Mouse (Mus musculus) G1E (cell line): Measurements from ENCODE around the gene Prcd. TPM values are rescaled to one million over a fixed set of nuclear protein-coding genes. Genes with fewer than 3 reads are reported as not detected.
A peak's percentile ranks its signal among the peaks of the same experiment; 100 is the strongest.

Experiments
- ATAC-seq: 2 replicates; pipeline ENCODE4 v1.8.0; 2016; ENCODE audit warnings: mild to moderate bottlenecking; ENCODE audit not compliant: insufficient number of reproducible peaks, poor library complexity, low FRiP score, severe bottlenecking; ENCODE audit errors: extremely low read depth
- DNase-seq: peaks from one replicate; pipeline ENCODE4 v3.0.0; 2012; ENCODE audit warnings: low spot score
- H3K27me3 ChIP-seq: 2 replicates; pipeline ENCODE4 v1.6.1; 2012; ENCODE audit warnings: mild to moderate bottlenecking, low read length, inconsistent platforms; ENCODE audit not compliant: insufficient read depth
- H3K36me3 ChIP-seq: replicated peaks from 2 replicates; pipeline ENCODE3; 2012; ENCODE audit warnings: mild to moderate bottlenecking, inconsistent platforms
- H3K4me1 ChIP-seq: 2 replicates; pipeline ENCODE4 v1.6.1; 2012; ENCODE audit warnings: low read depth, low read length, inconsistent platforms, mixed read lengths; ENCODE audit not compliant: insufficient read depth
- H3K4me3 ChIP-seq: 2 replicates; pipeline ENCODE4 v1.5.1; 2012; ENCODE audit warnings: low read depth, mild to moderate bottlenecking, inconsistent platforms, low read length, moderate library complexity, mixed read lengths
- H3K9me3 ChIP-seq: replicated peaks from 2 replicates; pipeline ENCODE4 v1.6.1; 2012; ENCODE audit warnings: inconsistent platforms
- CTCF ChIP-seq: IDR thresholded peaks from 2 replicates; pipeline ENCODE4 v1.5.1; 2012; ENCODE audit warnings: low read depth, low read length, inconsistent platforms, mixed read lengths
- GATA1 ChIP-seq: IDR thresholded peaks from 2 replicates; pipeline ENCODE4 v1.6.1; 2012; ENCODE audit warnings: borderline replicate concordance, low read length, inconsistent platforms, mixed read lengths
- GATA2 ChIP-seq: IDR thresholded peaks from 2 replicates; pipeline ENCODE4 v1.6.1; 2012; ENCODE audit warnings: low read depth, low read length, inconsistent platforms, borderline replicate concordance
- POLR2AphosphoS5 ChIP-seq: IDR thresholded peaks from 2 replicates; pipeline ENCODE4 v1.6.1; 2012; ENCODE audit warnings: low read depth, low read length, inconsistent platforms; ENCODE audit not compliant: insufficient replicate concordance
- TAL1 ChIP-seq: conservative IDR thresholded peaks from 2 replicates; pipeline ENCODE4 v1.6.1; 2012; ENCODE audit warnings: low read depth, low read length, inconsistent platforms, mixed read lengths
- polyA plus RNA-seq: library from polyadenylated mRNA; stranded (reverse); fragments of >175 nt; gene quantifications from 2 replicates; pipeline ENCODE4 v1.2.3, GENCODE M21; 2012
- total RNA-seq, 2 experiments: library from RNA; stranded (forward) in 1 of 2; stranded (reverse) in 1 of 2; fragments of 200-1000 nt in 1 of 2; fragments of >200 nt in 1 of 2; fragmentation: Nextera tagmentation in 1 of 2; gene quantifications; 2 replicates each; pipeline ENCODE4 v1.2.3; 2014 to 2017

The Prcd gene
- total and polyA plus RNA-seq, 3 experiments = 1.5 to 3.2 (median 2.6) TPM

GRCm38 (mm10) chr11:116658238-116658637, 4.9 kb downstream of the Prcd start:
- H3K9me3 ChIP-seq = peaks cover 4% of the 10 kb centered on the region; the same call in 1 of the 2 replicates
- DNase-seq (no peak), ATAC-seq (no peak)
- peak overlapping the region; percentile 69; the same call in 1 of the 2 replicates for H3K4me3 ChIP-seq
- H3K36me3 ChIP-seq = no peaks in the 10 kb centered on the region
- H3K4me1 ChIP-seq = peaks cover 76% of the 10 kb centered on the region
- no peak for TF ChIP-seq POLR2AphosphoS5
- peaks cover 38% of the 10 kb centered on the region for H3K27me3 ChIP-seq

GRCm38 (mm10) chr11:116659027-116659621, 5.8 kb downstream of the Prcd start:
- H3K27me3 ChIP-seq = peaks cover 38% of the 10 kb centered on the region
- H3K36me3 ChIP-seq = no peaks in the 10 kb centered on the region
- no peak for ATAC-seq
- H3K4me1 ChIP-seq = peaks cover 78% of the 10 kb centered on the region
- DNase-seq = no peak
- no peak for TF ChIP-seq TAL1
- TF ChIP-seq GATA2 = no peak
- TF ChIP-seq GATA1 = no peak
- no peak for TF ChIP-seq POLR2AphosphoS5
- TF ChIP-seq CTCF = no peak
- no peak overlapping the region for H3K4me3 ChIP-seq
- H3K9me3 ChIP-seq = no peaks in the 10 kb centered on the region

- Histone ChIP-seq H3K27me3 (peaks cover 33% of the 10 kb centered on the region), H3K4me3 (no peak overlapping the region), H3K4me1 (peaks cover 78% of the 10 kb centered on the region), H3K36me3 (no peaks in the 10 kb centered on the region), H3K9me3 (no peaks in the 10 kb centered on the region)
- TF ChIP-seq POLR2AphosphoS5 = no peak
- TF ChIP-seq GATA1 = no peak
- TF ChIP-seq GATA2 = no peak
- no peak for TF ChIP-seq TAL1
- TF ChIP-seq CTCF = no peak
- no peak for DNase-seq
- ATAC-seq = no peak
Observed at GRCm38 (mm10) chr11:116660181-116660580, 6.8 kb downstream of the Prcd start.

- no peak for ATAC-seq
- peak overlapping the region; percentile 50 for H3K4me3 ChIP-seq
- H3K27me3 ChIP-seq = peaks cover 35% of the 10 kb centered on the region
- DNase-seq = no peak
- H3K4me1 ChIP-seq = peaks cover 87% of the 10 kb centered on the region
- H3K9me3 ChIP-seq = no peaks in the 10 kb centered on the region
- no peaks in the 10 kb centered on the region for H3K36me3 ChIP-seq
- TF ChIP-seq GATA2 = 0 out of 2 replicates have a peak, but pooled peaks have one; percentile 41
- no peak for TF ChIP-seq GATA1
- no peak for TF ChIP-seq POLR2AphosphoS5
- no peak for TF ChIP-seq TAL1
- no peak for TF ChIP-seq CTCF
Observed at GRCm38 (mm10) chr11:116661291-116661947, 8.1 kb downstream of the Prcd start.

- H3K4me1 ChIP-seq = peaks cover 84% of the 10 kb centered on the region
- no peak overlapping the region for H3K4me3 ChIP-seq
- peaks cover 35% of the 10 kb centered on the region for H3K27me3 ChIP-seq
- no peak for ATAC-seq
- no peaks in the 10 kb centered on the region for H3K9me3 ChIP-seq
- DNase-seq = no peak
- TF ChIP-seq TAL1 = no peak
- TF ChIP-seq GATA2 = no peak
- TF ChIP-seq CTCF = no peak
- no peak for TF ChIP-seq POLR2AphosphoS5
- TF ChIP-seq GATA1 = no peak
- no peaks in the 10 kb centered on the region for H3K36me3 ChIP-seq
Observed at GRCm38 (mm10) chr11:116661948-116662377, 8.6 kb downstream of the Prcd start.

GRCm38 (mm10) chr11:116665289-116665688, 12.0 kb downstream of the Prcd start:
- peaks cover 68% of the 10 kb centered on the region for H3K4me1 ChIP-seq
- no peaks in the 10 kb centered on the region for H3K9me3 ChIP-seq
- ATAC-seq = no peak
- H3K36me3 ChIP-seq = no peaks in the 10 kb centered on the region
- TF ChIP-seq GATA2 (no peak), TAL1 (no peak), CTCF (no peak), GATA1 (no peak), POLR2AphosphoS5 (no peak)
- H3K27me3 ChIP-seq = peaks cover 52% of the 10 kb centered on the region
- H3K4me3 ChIP-seq = no peak overlapping the region
- no peak for DNase-seq
